Mouse (Mus musculus): Measurements from ENCODE around the gene Rspo3.
A peak's percentile ranks its signal among the peaks of the same experiment; 100 is the strongest.

Gene Rspo3

GRCm38 (mm10) chr10:29432935-29433453, 102.7 kb downstream of the Rspo3 start:
- DNase-seq, result no peak

GRCm38 (mm10) chr10:29426660-29427059, 109.0 kb downstream of the Rspo3 start:
- no peak for DNase-seq

GRCm38 (mm10) chr10:29424571-29424970, 111.1 kb downstream of the Rspo3 start:
- DNase-seq, result no peak

- no peak for DNase-seq
Observed at GRCm38 (mm10) chr10:29414361-29414760, 121.3 kb downstream of the Rspo3 start.

GRCm38 (mm10) chr10:29402656-29403268, 132.9 kb downstream of the Rspo3 start:
- peak; percentile 62 for DNase-seq
